Mouse (Mus musculus): Measurements from ENCODE around the gene Hs6st3.
"Not testable (repeated sequence)": the region's sequence is repeated elsewhere in the genome, so short reads cannot be mapped to it uniquely, and the experiment has no call there.

Gene Hs6st3

GRCm38 (mm10) chr14:119452382-119452781 lies 314.2 kb downstream of the Hs6st3 start:
- no peak for DNase-seq (ENCODE audit: low read depth)

GRCm38 (mm10) chr14:119452797-119453196 lies 314.7 kb downstream of the Hs6st3 start:
- DNase-seq (ENCODE audit: low read depth) = no peak

GRCm38 (mm10) chr14:119464308-119464707 lies 326.2 kb downstream of the Hs6st3 start:
- no peak for DNase-seq (ENCODE audit: low read depth)

- no peak for DNase-seq (ENCODE audit: low read depth)
Observed at GRCm38 (mm10) chr14:119464883-119465282, 326.7 kb downstream of the Hs6st3 start.

- DNase-seq (ENCODE audit: low read depth) = peak; percentile 45
Observed at GRCm38 (mm10) chr14:119466899-119467588, 328.9 kb downstream of the Hs6st3 start.

GRCm38 (mm10) chr14:119476582-119476981 lies 338.4 kb downstream of the Hs6st3 start:
- no peak for DNase-seq (ENCODE audit: low read depth)

- DNase-seq (ENCODE audit: low read depth) = no peak
Observed at GRCm38 (mm10) chr14:119477836-119478235, 339.7 kb downstream of the Hs6st3 start.

GRCm38 (mm10) chr14:119488978-119489703 lies 351.0 kb downstream of the Hs6st3 start:
- no peak for DNase-seq (ENCODE audit: low read depth)

- no peak for DNase-seq (ENCODE audit: low read depth)
Observed at GRCm38 (mm10) chr14:119520632-119521031, 382.5 kb downstream of the Hs6st3 start.

GRCm38 (mm10) chr14:119521056-119521455 lies 382.9 kb downstream of the Hs6st3 start:
- no peak for DNase-seq (ENCODE audit: low read depth)

- DNase-seq (ENCODE audit: low read depth) = no peak
Observed at GRCm38 (mm10) chr14:119532889-119533546, 394.9 kb downstream of the Hs6st3 start.

GRCm38 (mm10) chr14:119540505-119540904 lies 402.4 kb downstream of the Hs6st3 start:
- no peak for DNase-seq (ENCODE audit: low read depth)

- DNase-seq (ENCODE audit: low read depth) = no peak
Observed at GRCm38 (mm10) chr14:119544596-119544995, 406.5 kb downstream of the Hs6st3 start.

- no peak for DNase-seq (ENCODE audit: low read depth)
Observed at GRCm38 (mm10) chr14:119558356-119558755, 420.2 kb downstream of the Hs6st3 start.

- no peak for DNase-seq (ENCODE audit: low read depth)
Observed at GRCm38 (mm10) chr14:119582039-119582508, 443.9 kb downstream of the Hs6st3 start.

GRCm38 (mm10) chr14:119585069-119585468 lies 446.9 kb downstream of the Hs6st3 start:
- DNase-seq (ENCODE audit: low read depth) = no peak

- DNase-seq (ENCODE audit: low read depth) = not testable (repeated sequence)
Observed at GRCm38 (mm10) chr14:119587365-119587764, 449.2 kb downstream of the Hs6st3 start.

GRCm38 (mm10) chr14:119604327-119604726 lies 466.2 kb downstream of the Hs6st3 start:
- peak; percentile 5 for DNase-seq (ENCODE audit: low read depth)

- DNase-seq (ENCODE audit: low read depth) = no peak
Observed at GRCm38 (mm10) chr14:119612793-119613192, 474.7 kb downstream of the Hs6st3 start.

GRCm38 (mm10) chr14:119629127-119629526 lies 491.0 kb downstream of the Hs6st3 start:
- no peak for DNase-seq (ENCODE audit: low read depth)

- no peak for DNase-seq (ENCODE audit: low read depth)
Observed at GRCm38 (mm10) chr14:119633090-119633489, 494.9 kb downstream of the Hs6st3 start.

- no peak for DNase-seq (ENCODE audit: low read depth)
Observed at GRCm38 (mm10) chr14:119633626-119634025, 495.5 kb downstream of the Hs6st3 start.

- no peak for DNase-seq (ENCODE audit: low read depth)
Observed at GRCm38 (mm10) chr14:119642874-119643273, 504.7 kb downstream of the Hs6st3 start.

All from NIH3T3 (cell line).